ENCODE assay signal across 19 mouse cellular contexts in genomic region chr6:126484887-126485286, GRCm38 (mm10). TPM values are rescaled to one million over a fixed set of nuclear protein-coding genes. Genes with fewer than 3 reads are reported as not detected.
A peak's percentile ranks its signal among the peaks of the same experiment; 100 is the strongest.
DNase-seq lines count a peak whose midpoint lies in the region; ATAC-seq and TF ChIP-seq lines count a peak whose summit lies in the region.
"Had no signal": no experiment of that assay in that cellular context is flagged by ENCODE, and none has a peak within 500 bp of the region (broad histone marks: within the 10 kb centered on the region; RNA-seq: fewer than 3 reads in every experiment).

No protein-coding gene starts in this region.

- 35% methylated on average over 4 of the region's 4 CpGs for WGBS in heart, embryonic 13.5 days
- WGBS in stomach, embryonic 16.5 days, result 49% methylated on average over 4 of the region's 4 CpGs
- WGBS in cerebellum, adult 2 months, result 64% methylated on average over 4 of the region's 4 CpGs

- H3K36me3 ChIP-seq in heart, embryonic 13.5 days, result no peaks in the 10 kb centered on the region
- no peaks in the 10 kb centered on the region for H3K36me3 ChIP-seq in stomach, embryonic 16.5 days (ENCODE audit: control insufficient read depth, insufficient read depth, low read length)
- H3K36me3 ChIP-seq: embryonic facial prominence, embryonic 13.5 days; limb, embryonic 12.5 days; liver, embryonic 13.5 days; midbrain, embryonic 13.5 days had no signal

- no peak overlapping the region for H3K4me2 ChIP-seq in heart, embryonic 13.5 days
- no peak overlapping the region for H3K4me2 ChIP-seq in stomach, embryonic 16.5 days (ENCODE audit: low read depth, low read length)
- H3K4me2 ChIP-seq: embryonic facial prominence, embryonic 13.5 days; limb, embryonic 12.5 days; liver, embryonic 13.5 days; midbrain, embryonic 13.5 days had no signal

- peak; percentile 50 for TF ChIP-seq CTCF in Patski (IDR thresholded peaks at IDR 0.05)
- no peak for TF ChIP-seq CTCF in cerebellum, adult 2 months (IDR thresholded peaks at IDR 0.05; ENCODE audit: borderline replicate concordance, insufficient read depth, low read depth, low read length)

- TF ChIP-seq POLR2A in cerebellum, adult 2 months (IDR thresholded peaks at IDR 0.05; ENCODE audit: borderline replicate concordance, insufficient read depth, low read length), result no peak

- H3K4me1 ChIP-seq in heart, embryonic 13.5 days, result peaks cover 18% of the 10 kb centered on the region
- H3K4me1 ChIP-seq in stomach, embryonic 16.5 days (ENCODE audit: control insufficient read depth, insufficient read depth, low read length), result no peaks in the 10 kb centered on the region
- peaks cover 18% of the 10 kb centered on the region for H3K4me1 ChIP-seq in cerebellum, adult 2 months (ENCODE audit: control insufficient read depth, insufficient read depth, low read length)
- H3K4me1 ChIP-seq: liver, embryonic 13.5 days; midbrain, embryonic 13.5 days had no signal

- H3K9me3 ChIP-seq in heart, embryonic 13.5 days, result no peaks in the 10 kb centered on the region
- no peaks in the 10 kb centered on the region for H3K9me3 ChIP-seq in stomach, embryonic 16.5 days (replicated peaks; ENCODE audit: control insufficient read depth, low read length)
- H3K9me3 ChIP-seq: embryonic facial prominence, embryonic 13.5 days; limb, embryonic 12.5 days; liver, embryonic 13.5 days; midbrain, embryonic 13.5 days had no signal

- no peak overlapping the region for H3K9ac ChIP-seq in heart, embryonic 13.5 days
- H3K9ac ChIP-seq in stomach, embryonic 16.5 days (ENCODE audit: low read length), result no peak overlapping the region
- H3K9ac ChIP-seq: embryonic facial prominence, embryonic 13.5 days; limb, embryonic 12.5 days; liver, embryonic 13.5 days; midbrain, embryonic 13.5 days had no signal

- DNase-seq in adrenal gland, adult (ENCODE audit: inconsistent age in 2 of 2, low spot score in 1 of 2), result peak; percentile 69 to 81
- DNase-seq in adrenal gland, adult 18-20 months (ENCODE audit: low spot score in 2 of 2), result no peak
- no peak for DNase-seq in heart, adult 18-20 months
- no peak for DNase-seq in Patski (ENCODE audit: low read depth, low spot score)
- DNase-seq in thymus, adult 18-20 months, result no peak
- DNase-seq in cerebellum, adult 2 months, result no peak
- DNase-seq: cerebellum, adult 9-10 months; gastrocnemius, postnatal 25 days; kidney, adult 11 months; kidney, postnatal 14 days; liver, embryonic 13.5 days; retina, postnatal 1 day had no signal

- ATAC-seq in heart, embryonic 13.5 days (ENCODE audit: extremely low read depth, insufficient number of reproducible peaks, low FRiP score, low TSS enrichment), result peak; percentile 31; the same call in 1 of the 2 replicates
- ATAC-seq in Patski, result peak; percentile 58
- peak; percentile 47; the same call in 1 of the 2 replicates for ATAC-seq in stomach, embryonic 16.5 days (ENCODE audit: insufficient read depth, low FRiP score)
- ATAC-seq: hindbrain, embryonic 16.5 days; midbrain, embryonic 13.5 days had no signal

- no peak overlapping the region for H3K4me3 ChIP-seq in heart, embryonic 13.5 days
- H3K4me3 ChIP-seq in stomach, embryonic 16.5 days (replicated peaks; ENCODE audit: low read length), result no peak overlapping the region
- no peak overlapping the region for H3K4me3 ChIP-seq in cerebellum, adult 2 months (replicated peaks; ENCODE audit: insufficient read depth, low read depth, low read length)
- H3K4me3 ChIP-seq: embryonic facial prominence, embryonic 13.5 days; left cerebral cortex, adult 2 months; limb, embryonic 12.5 days; liver, embryonic 13.5 days; midbrain, embryonic 13.5 days had no signal

- POLR2A ChIA-PET in Patski (lab: Charles Lee), result no interaction called here

- H3K27me3 ChIP-seq in heart, embryonic 13.5 days (replicated peaks), result no peaks in the 10 kb centered on the region
- H3K27me3 ChIP-seq in Patski, result no peaks in the 10 kb centered on the region
- H3K27me3 ChIP-seq in stomach, embryonic 16.5 days (ENCODE audit: control insufficient read depth, insufficient read depth, low read length), result no peaks in the 10 kb centered on the region; the same call in 1 of the 2 replicates
- no peaks in the 10 kb centered on the region for H3K27me3 ChIP-seq in cerebellum, adult 2 months (ENCODE audit: control insufficient read depth, insufficient read depth, low read length)
- H3K27me3 ChIP-seq: embryonic facial prominence, embryonic 13.5 days; liver, embryonic 13.5 days; midbrain, embryonic 13.5 days had no signal

- peak overlapping the region; percentile 28; the same call in 1 of the 2 replicates for H3K27ac ChIP-seq in heart, embryonic 13.5 days (replicated peaks)
- H3K27ac ChIP-seq in stomach, embryonic 16.5 days (ENCODE audit: low read length), result no peak overlapping the region
- no peak overlapping the region for H3K27ac ChIP-seq in cerebellum, adult 2 months (ENCODE audit: insufficient read depth, low read length)
- H3K27ac ChIP-seq: embryonic facial prominence, embryonic 13.5 days; left cerebral cortex, adult 2 months; limb, embryonic 12.5 days; liver, embryonic 13.5 days; midbrain, embryonic 13.5 days had no signal

- in situ Hi-C loops in Patski (cut with MboI; ENCODE audit: low pct_unique_long_range_greater_than_20kb), result no loop called here

- CTCF ChIA-PET in Patski (lab: Charles Lee), result interaction anchor here (1.4 to 4.1 kb wide), 2 partner anchors 15 to 78 kb away, joined by 3 to 26 read pairs; no protein-coding TSS in a partner anchor

RNA-seq across cellular contexts. Expression of gene Kcna5, which starts 50.3 kb away (rescaled TPM):
- 1 to 10 TPM; 2.4 to 4.0 TPM for total RNA-seq in adrenal gland, adult 18-20 months (2021)
- polyA plus RNA-seq in heart, embryonic 13.5 days (2015; fragmentation: Nextera tagmentation; extraction: Ambion mirVana), result 6.2 and 7.6 TPM in 2 replicates
- total RNA-seq in heart, adult 18-20 months (2021), result 10 to 100 TPM; 18.3 to 22.4 TPM
- 1.4 TPM for polyA plus RNA-seq in Patski (2021)
- polyA plus RNA-seq in stomach, embryonic 16.5 days (2015; fragmentation: Nextera tagmentation; extraction: Ambion mirVana), result 8.5 and 8.9 TPM in 2 replicates
- 0.80 and 1.0 TPM in 2 replicates for polyA plus RNA-seq in cerebellum, adult 2 months (2012; rRNA removed)

Comparison
In these comparisons a context has a peak if more than half of its experiments do, and no peak if none do; other contexts are left out.
1. DNase-seq: peak in adrenal gland, adult (2 of 2); none in adrenal gland, adult 18-20 months (0 of 2), heart, adult 18-20 months (0 of 2), Patski (single experiment), thymus, adult 18-20 months (0 of 2) and cerebellum, adult 2 months (0 of 2).
2. Peak in every context shown above with its lines, with median percentiles within 50 percentile points of each other: ATAC-seq.